Mouse (Mus musculus) liver, adult 2 months (tissue): ENCODE results near the gene Efs.

Source experiments
- CTCF ChIP-seq: fragments of 200-500 bp; IDR thresholded peaks from 2 replicates; pipeline ENCODE4 v1.5.1; 2011; ENCODE audit warnings: low read depth, low read length, control low read depth
- POLR2A ChIP-seq: fragments of 200-500 bp; IDR thresholded peaks from 2 replicates; pipeline ENCODE4 v1.6.1; 2011; ENCODE audit warnings: low read length, control low read depth; ENCODE audit not compliant: insufficient read depth; ENCODE audit errors: extremely low read depth

GRCm38 (mm10) chr14:54892200-54892599 lies 33.7 kb downstream of the Efs start, which contains the start of gene Pabpn1:
- no peak for TF ChIP-seq CTCF
- no peak for TF ChIP-seq POLR2A
